Mouse (Mus musculus): ENCODE measurements around the gene Tigd3.

DNA sequence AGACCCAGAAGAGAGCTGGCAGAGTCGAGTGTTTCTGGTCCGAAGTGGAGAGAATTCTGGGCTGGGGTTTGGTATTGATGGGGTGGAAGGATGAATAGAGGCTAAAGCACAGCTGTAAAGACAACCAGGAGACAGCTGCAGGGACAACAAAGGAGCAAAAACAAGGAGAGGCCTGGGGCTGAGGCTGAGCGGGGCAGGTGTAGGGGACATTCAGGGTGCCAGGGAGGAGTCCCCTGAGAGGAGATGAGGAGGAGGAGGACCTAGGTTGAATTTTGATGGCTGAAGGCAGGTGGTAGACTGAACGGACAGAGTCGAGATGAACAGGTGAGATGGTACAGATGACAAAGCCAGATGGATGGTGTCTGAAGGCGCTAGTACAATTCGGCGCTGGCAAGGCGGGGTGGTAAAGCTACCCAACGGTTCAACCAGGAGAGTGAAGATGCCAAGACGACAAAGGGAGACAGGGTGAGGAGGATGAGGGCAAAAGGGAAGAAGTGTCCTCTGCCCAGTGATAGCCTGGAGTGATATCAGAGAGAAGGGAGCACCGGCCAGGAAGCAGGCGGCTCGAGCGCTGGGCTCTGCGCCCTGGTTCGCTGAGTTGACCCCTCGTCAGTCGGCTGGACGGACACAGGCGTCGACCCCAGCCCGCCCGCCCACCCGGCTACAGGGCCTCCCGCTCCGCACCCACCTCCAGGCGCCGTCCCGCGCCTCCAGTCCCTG lies 507 bp downstream of the Tigd3 start:
- TF ChIP-seq POLR2A (IDR thresholded peaks at IDR 0.05; ENCODE audit: borderline replicate concordance, control insufficient read depth, low read depth, low read length) (no peak), CTCF (IDR thresholded peaks at IDR 0.05; ENCODE audit: control insufficient read depth, insufficient read depth, low read length) (no peak)

Measured in bone marrow, adult 2 months (tissue).